Mouse (Mus musculus): ENCODE data around the gene Drd2. TPM values are rescaled to one million over a fixed set of nuclear protein-coding genes. Genes with fewer than 3 reads are reported as not detected.

Gene Drd2
- polyA plus RNA-seq, 1 experiment, result not detected

DNA sequence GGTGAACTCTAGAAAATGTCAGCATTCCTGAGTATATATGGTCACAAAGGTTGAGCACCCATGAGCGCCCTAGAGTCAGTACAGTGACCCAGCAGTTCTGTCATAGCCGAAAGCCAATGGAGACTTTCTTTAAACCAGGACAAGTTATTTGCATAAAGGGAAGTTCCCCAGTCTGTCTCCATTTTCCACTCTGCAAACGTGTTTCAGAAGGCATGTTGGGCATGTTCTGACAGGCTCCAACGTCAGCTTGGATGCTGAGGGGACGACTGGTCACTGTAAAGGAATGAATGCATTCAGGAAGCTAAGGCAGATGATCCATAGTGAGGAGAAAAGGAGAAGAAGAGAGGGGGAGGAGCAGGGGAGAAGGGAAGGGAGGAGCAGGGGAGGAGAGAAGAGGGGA is 87.1 kb downstream of the Drd2 start:
- Histone ChIP-seq H3K4me3 (ENCODE audit: insufficient read depth, low read length) (no peak overlapping the region), H3K4me1 (ENCODE audit: control insufficient read depth, insufficient read depth, low read length) (peaks cover 4% of the 10 kb centered on the region; the same call in 1 of the 2 replicates), H3K27ac (ENCODE audit: insufficient read depth, low read length) (peak overlapping the region; percentile 87)
- TF ChIP-seq CTCF (IDR thresholded peaks at IDR 0.05; ENCODE audit: borderline replicate concordance, insufficient read depth, low read length) (no peak), POLR2A (IDR thresholded peaks at IDR 0.05; ENCODE audit: low read depth, low read length) (no peak)

DNA sequence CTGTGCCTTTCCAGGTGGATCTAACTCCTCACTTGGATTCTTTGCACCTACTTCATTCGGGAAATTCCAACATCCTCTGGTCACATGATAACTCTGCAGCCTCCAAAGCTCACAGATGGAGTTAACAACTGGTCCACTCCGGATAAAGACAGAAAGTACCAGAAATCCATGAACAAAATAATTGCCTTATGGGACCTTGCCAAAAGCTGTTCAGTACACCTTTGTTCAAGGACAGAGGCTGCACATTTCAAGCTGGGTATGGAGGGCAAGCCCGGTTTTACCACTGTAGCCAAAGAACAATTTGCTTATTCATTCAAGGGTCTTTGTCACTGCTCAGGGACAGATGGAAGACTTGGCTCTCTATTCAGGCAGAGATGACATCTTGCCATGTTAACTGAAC is 102.2 kb downstream of the Drd2 start:
- Histone ChIP-seq H3K4me1 (ENCODE audit: control insufficient read depth, insufficient read depth, low read length) (no peaks in the 10 kb centered on the region), H3K4me3 (ENCODE audit: insufficient read depth, low read length) (no peak overlapping the region), H3K27ac (ENCODE audit: insufficient read depth, low read length) (no peak overlapping the region)
- TF ChIP-seq CTCF (IDR thresholded peaks at IDR 0.05; ENCODE audit: borderline replicate concordance, insufficient read depth, low read length), result no peak
- no peak for TF ChIP-seq POLR2A (IDR thresholded peaks at IDR 0.05; ENCODE audit: low read depth, low read length)

DNA sequence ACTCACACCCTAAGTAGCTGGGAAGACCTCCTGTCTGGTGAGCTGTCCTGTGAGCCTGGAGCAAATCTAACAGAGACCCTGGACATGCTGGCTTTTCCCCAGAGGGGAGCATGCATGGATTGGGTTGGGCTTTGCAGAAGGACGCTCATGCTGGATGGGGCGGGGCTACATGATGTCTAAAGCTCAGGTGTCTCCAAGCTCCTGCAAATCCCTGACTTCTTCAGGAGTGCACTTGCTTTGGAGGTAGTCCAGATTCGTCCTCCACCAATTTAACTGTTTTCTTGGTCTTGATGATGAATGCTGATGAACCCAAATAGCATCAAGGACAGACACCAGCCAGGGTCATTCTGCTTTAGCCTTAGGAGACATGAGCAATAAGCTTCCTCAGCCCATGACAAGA is 110.1 kb downstream of the Drd2 start:
- TF ChIP-seq POLR2A (IDR thresholded peaks at IDR 0.05; ENCODE audit: low read depth, low read length) (no peak), CTCF (IDR thresholded peaks at IDR 0.05; ENCODE audit: borderline replicate concordance, insufficient read depth, low read length) (no peak)
- Histone ChIP-seq H3K27ac (ENCODE audit: insufficient read depth, low read length) (no peak overlapping the region), H3K4me3 (ENCODE audit: insufficient read depth, low read length) (no peak overlapping the region), H3K4me1 (ENCODE audit: control insufficient read depth, insufficient read depth, low read length) (no peaks in the 10 kb centered on the region; the same call in 1 of the 2 replicates)

DNA sequence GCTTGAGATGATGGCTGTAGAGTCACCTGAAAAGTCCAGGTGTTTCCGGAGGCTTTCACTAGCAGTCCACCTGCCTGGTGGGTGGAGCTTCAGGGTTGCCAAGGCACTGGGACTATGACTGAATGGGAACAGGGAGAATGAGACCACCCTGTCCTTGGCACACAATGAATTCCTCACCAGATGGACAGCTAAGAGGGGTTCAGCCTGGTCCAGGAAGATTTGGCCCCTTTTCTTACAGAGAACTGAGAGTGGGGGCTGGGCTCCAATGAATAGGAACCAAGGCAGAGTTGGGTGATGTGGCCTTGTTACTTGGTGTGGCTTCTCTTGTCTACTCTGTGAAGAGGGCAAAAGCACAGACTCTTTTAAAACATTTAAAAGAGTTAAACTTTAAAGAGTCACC is 112.0 kb downstream of the Drd2 start:
- Histone ChIP-seq H3K27ac (ENCODE audit: insufficient read depth, low read length) (no peak overlapping the region), H3K4me1 (ENCODE audit: control insufficient read depth, insufficient read depth, low read length) (no peaks in the 10 kb centered on the region; the same call in 1 of the 2 replicates), H3K4me3 (ENCODE audit: insufficient read depth, low read length) (no peak overlapping the region)
- no peak for TF ChIP-seq POLR2A (IDR thresholded peaks at IDR 0.05; ENCODE audit: low read depth, low read length)
- TF ChIP-seq CTCF (IDR thresholded peaks at IDR 0.05; ENCODE audit: borderline replicate concordance, insufficient read depth, low read length), result no peak

DNA sequence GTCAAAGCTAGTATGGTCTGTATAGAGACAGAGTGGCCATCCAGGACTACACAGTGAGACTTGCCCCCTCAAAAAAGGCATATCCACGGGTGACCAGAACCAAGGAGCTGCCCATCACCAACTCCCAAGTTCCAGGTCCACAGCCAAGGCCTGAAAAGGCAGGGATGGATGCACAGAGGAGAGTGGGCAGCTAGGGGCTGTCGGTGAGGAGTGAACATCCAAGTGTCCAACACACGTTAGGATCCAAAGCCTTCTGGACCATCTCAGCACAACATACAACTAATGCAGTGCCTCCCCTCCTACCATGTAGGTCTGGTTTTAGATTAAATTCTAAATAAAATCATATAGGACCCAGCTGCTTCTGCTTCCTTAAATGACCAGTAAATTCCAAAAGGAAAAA is 115.7 kb downstream of the Drd2 start:
- no peak overlapping the region for H3K27ac ChIP-seq (ENCODE audit: insufficient read depth, low read length)
- no peaks in the 10 kb centered on the region for H3K4me1 ChIP-seq (ENCODE audit: control insufficient read depth, insufficient read depth, low read length)
- TF ChIP-seq POLR2A (IDR thresholded peaks at IDR 0.05; ENCODE audit: low read depth, low read length), result no peak
- no peak for TF ChIP-seq CTCF (IDR thresholded peaks at IDR 0.05; ENCODE audit: borderline replicate concordance, insufficient read depth, low read length)
- no peak overlapping the region for H3K4me3 ChIP-seq (ENCODE audit: insufficient read depth, low read length)

Other genes with a start within 250 kb of the Drd2 start
- gene Gm4894, start 90.1 kb upstream of the Drd2 start, polyA plus RNA-seq (2011; ENCODE audit: insufficient read length, low read depth, missing spikeins), result not detected in 2 replicates
- gene Ankk1, start 86.4 kb downstream of the Drd2 start, polyA plus RNA-seq (2011; ENCODE audit: insufficient read length, low read depth, missing spikeins), result 0.19 and 0.37 TPM in 2 replicates
- 9.6 and 14.8 TPM in 2 replicates for gene Ttc12, start 145.6 kb downstream of the Drd2 start, polyA plus RNA-seq (2011; ENCODE audit: insufficient read length, low read depth, missing spikeins)